Mouse (Mus musculus) MN1 (cell line): Measurements from ENCODE around the gene Snrpd3.
"Not testable (repeated sequence)": the region's sequence is repeated elsewhere in the genome, so short reads cannot be mapped to it uniquely, and the experiment has no call there.

Experiments used
- DNase-seq: peaks from one replicate; pipeline ENCODE4 v3.0.0-alpha.2; 2016; ENCODE audit warnings: low spot score

The Snrpd3 gene

DNA sequence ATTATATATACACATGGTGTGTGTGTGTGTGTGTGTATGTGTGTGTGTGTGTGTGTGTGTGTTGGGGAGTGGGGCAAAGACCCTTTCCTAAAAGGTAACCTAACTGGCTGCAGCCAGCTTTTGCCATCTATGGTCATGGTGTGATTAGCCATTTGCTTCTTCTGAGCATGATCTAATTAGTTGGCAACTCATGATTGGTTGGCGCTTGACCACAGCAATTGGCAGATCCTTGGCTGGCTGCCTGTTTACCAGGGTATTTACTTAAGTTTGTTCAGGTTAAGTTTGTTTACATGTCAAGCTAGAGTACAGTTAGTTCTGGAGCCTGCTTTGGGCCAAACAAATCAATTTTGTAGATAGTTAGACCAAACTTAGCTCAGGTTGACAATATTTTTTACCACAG is 15.7 kb upstream of the Snrpd3 start:
- DNase-seq: no peak

DNA sequence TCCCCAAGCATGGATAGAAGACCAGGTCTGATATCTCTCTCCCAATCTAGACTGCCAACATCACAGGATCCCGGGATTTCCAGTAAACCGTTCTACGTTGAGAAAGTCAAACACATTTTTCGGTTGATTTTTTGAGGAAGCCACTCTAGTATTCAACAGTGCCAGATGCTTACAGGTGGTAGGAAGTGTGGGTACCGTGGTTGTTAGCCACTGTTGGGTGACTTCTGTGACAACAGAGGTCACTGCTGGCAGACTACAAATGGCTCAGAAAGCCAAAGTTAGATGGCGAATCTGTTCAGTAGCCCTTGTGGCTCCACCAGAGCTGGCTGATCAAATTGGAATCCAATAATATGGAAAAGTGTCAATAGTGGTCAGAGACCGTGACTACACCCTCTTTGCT is 13.7 kb upstream of the Snrpd3 start:
- DNase-seq: no peak

DNA sequence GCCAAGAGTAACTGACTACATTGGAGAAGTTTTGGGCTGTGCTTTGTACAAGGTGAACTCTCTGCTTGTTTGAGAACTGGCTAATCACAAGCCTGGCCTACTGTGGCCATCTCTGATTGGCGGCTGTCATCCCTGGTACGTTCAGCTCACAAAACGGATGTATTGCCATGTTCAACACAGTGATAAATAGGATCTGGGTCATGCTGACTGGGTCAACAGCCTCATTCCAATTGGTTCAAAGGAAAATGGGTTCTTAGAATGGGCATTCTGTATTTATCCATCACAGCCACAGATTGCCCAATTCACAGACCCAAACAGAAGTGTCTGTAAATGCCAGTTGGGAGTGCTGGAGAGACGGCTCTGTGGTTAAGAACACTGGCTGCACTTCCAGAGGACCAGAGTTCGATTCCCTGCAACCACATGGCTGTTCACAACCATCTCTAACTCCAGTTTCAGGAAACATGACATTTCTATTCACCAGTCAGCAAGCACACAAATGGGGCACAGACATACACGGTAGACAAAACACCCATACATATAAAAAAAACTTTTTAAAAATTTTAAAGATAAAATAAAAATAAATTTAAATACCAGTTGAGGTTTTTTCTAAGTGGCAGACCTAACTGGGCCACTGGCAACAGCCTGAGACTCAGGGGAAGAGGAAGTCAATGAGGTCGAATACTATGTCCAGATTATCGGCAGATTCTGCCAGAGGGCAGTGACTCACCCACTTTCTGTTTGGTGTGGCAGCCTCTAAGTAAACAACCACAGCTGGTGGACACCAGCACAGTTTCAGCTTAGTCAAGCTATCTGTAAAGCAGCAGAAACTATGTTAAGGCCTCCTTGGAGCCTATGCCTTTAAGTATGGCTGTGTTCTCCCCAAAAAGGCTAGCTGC is 12.9 kb upstream of the Snrpd3 start:
- DNase-seq: peak; percentile 66

DNA sequence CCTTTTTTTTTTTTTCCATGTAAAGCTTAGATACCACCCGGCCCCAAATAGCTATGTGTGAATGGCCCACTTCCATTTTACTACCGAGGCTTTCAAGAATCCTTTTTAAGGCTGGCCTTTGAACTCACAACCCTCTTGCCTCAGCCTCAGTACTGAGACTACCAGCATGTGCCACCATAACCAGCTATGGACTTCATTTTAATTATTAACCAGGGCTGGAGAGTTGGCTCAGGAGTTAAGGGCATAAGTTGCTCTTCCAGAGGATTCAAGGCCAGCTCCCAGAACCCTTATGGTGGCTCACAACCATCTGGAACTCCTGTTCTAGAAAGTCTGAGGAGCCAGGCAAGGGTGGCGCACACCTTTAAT is 12.2 kb upstream of the Snrpd3 start:
- no peak for DNase-seq

DNA sequence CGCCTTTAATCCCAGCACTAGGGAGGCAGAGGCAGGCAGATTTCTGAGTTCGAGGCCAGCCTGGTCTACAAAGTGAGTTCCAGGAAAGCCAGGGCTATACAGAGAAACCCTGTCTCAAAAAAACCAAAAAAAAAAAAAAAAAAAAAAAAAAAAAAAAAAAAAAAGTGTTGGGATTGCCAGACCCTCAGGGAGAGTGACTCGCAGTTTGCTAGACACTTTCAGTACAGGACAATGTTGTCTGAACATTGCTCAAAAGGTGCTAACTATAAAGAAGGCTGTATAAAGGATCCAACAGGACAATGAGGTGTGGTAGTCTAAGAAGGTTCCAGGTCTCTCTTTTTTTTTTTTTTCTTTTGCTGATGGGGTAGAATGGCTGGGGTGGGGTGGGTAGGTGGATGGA is 11.4 kb upstream of the Snrpd3 start:
- DNase-seq: not testable (repeated sequence)

DNA sequence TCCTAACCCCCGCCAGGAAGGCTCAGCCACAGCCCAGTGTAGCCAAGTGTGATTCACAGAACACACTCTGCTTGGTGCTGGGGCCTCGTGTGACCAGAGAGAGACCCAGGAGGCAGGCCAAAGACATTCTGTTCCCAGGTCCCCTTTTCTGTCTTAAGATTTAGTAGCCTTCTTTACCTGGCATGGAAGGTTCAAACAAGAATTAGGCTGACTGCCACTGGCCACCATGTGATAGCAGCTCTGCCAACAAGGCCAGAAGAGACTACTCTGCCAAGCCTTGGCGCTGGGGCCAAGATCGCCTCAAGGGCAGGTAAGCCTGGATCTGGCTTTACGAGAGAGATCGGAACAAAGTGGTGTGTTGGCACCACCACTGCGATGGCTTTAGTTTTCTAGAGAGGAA is 6.9 kb upstream of the Snrpd3 start:
- DNase-seq: no peak

DNA sequence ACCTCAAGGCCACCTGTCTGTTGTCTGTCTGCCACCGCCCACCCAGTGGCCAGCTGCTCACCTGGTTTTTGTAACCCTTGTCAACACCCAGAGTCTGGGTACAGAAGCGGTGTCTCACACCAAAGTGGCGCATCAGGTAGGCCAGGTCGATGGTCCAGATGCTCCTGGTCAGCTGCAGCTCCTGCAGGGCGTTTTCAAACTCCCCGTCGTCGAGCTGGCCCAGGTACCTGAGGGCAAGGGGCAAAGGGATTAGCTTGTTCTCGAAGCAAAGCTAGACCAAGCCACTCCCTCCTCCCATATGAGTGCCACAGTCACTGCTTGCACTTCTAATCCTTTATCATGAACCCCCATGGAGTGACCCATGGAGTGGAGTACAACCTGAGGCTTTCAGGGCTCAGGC is 6.3 kb upstream of the Snrpd3 start:
- DNase-seq: no peak

DNA sequence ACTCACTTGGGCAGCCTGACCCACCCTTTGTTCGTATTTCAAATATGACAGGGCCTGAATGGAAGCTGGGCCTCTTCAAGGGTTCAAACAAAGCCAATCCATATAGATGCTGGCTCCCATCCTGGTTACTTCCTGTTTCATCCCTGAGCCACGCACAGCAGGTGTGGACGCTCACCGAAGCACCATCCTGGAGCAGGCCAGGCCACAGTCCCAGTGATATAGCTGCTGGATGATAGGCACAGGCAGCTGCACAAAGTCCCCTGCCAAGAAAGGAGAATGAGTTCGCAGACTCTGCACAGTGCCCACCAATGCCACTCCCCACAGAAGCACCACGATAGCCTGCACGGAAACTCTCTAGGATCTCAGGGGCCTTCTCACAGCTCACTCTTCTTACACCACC is 5.5 kb upstream of the Snrpd3 start:
- DNase-seq: no peak

DNA sequence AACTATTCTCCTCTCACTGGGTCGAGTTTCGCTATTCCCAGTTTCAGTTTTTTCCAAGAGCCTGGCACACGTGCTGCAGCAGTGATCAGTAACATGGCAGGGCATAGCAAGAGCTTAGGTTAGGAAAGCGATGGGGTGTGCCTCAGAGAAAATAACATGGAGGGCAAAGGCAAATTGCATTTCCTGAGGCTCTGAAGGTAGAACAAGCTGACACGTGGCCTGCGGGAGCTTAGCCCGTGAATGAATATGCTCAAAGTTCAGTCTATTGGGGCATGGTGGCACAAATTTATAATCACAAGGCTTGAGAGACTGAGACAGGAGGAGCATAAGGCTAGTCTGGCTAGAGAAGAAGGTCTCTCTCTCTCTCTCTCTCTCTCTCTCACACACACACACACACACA is 4.6 kb upstream of the Snrpd3 start:
- DNase-seq: no peak

DNA sequence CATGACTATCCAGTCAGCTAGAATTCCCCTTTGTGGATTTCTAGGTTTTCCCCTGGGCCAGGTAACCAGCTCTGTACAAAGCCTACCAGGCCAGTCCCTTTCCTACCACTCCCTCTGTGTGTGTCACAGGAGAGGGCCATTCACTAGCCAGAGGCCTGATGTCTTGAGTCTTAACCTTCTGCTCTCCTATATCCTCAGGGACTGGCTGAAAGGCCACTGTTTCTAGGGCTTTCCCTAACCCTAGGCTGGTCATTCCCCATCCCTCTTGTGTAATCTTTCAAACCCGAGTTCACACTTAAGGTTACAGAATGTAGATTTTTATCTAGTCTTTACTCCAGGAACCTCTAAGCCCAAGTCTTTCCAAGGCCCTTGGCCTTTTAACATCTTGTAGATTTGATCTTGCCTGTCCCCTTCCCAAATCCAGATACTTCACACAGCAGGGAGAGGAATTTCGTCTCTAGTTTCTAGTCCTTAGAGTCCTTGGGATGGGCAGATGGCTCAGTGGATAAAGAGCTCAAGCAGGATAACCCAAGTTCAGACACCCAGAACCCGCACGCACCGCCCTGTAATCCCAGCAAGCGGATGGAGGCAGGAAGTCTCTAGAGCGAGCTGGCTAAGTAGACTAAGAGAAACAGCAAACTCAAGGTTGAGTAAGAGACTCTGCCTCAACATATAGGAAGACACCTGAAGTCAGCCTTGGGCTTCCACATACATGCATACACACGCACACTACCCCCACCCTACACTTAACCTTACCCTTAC is 3.9 kb upstream of the Snrpd3 start:
- no peak for DNase-seq

DNA sequence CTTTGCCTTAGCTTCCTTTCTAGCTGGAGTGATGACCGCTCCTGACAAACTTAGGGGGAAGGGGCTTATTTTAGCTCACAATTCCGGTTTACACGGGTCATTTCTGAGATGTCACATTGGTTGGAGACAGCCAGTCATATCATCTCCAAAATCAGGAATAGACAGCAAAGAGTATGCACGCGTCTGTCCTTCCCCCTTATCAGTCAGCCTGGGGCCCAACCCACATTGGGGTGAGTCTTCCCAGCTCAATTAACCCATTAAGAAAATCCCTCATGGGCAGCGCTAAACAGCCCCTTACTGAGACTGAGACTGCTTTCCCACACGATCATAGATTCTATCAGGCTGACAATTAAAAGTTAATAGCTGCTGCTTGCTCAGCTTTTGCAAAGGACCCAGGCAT is 3.0 kb upstream of the Snrpd3 start:
- DNase-seq: no peak

DNA sequence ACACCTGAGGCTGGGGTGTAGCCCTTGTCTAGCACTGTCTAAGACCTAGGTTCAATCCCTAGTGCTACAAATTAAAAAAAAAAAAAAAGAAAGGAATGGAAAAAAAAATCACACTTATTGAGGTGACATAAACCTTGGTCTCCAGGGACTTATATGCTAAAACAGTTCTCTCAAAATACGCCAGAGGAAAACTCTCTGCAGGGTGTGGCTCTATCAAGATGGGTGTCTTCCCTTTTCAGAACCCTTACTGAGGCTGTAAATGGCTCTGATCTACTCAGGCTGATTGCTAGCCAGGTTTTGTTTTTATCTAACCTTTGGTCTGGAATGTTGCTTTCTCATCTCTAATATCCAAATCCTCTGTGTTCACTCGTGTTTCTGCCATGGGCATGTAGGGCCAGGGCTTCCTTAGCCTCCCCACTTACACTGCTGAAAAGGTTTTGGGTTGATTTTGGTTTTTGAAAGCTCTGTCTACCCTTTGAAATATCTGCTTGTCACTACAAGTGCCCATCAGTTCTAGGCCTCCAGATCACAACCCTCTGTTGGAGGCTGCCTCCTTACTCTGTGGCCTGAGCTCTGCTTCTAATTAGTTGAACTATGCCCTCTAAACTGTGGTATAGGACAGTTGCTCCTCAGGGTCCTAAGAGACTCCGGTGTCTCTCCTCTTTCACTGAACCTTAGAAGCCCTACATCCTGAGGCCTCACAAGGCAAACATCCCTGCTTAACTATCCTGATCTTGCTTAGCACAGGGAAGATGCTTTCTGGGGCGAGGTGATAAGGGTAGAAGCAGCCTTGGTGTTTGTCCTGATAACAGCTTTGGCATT is 1.9 kb upstream of the Snrpd3 start:
- no peak for DNase-seq

DNA sequence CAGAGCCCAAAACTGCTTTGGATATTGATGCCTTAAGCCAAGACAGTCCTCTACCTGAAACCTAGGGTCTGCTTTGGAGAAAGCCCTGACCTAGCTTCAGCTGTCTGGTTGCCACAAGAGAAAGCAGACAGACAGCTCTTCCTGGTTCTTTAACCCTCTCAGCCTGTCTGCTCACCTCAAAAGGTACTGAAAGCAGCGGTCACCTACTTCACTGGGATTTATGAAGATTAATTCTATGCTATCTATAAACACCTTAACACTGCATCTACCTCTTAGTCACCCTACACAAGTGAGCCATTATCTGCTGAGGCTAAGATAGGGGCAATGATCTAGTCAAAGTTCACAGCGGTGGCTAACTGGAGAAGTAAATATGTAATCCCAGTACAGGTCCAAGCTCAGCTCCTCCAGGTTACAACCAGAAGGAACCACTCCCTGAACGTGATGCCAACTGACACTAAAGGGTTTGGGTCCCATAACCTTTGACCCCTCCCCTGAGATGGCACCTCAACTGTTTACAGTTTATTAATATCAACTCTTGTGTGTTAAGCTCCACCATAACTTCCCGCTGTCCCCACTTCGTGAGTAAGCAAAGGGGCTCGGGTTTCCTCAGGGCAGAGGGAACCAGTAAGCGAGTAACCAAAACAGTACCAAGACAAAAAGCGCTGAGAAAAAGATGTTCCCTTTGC is 1.2 kb upstream of the Snrpd3 start:
- no peak for DNase-seq

DNA sequence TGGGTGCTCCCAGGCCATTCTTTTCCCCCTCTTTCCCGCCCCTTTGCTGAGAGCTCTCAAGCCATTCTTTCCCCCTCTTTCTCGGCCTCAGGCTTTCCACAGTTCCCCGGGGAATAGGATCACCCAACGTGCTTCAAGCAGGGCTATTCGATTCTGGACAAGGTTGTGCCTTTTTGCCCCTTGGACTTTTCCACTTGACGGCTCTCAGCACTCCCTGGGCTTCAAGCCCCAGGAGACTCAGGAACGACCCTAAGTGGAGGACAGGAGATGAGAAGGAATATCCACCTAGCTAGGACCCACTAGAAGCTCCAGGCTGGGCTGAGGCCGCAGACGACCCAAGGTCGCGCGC is 653 bp upstream of the Snrpd3 start:
- DNase-seq: peak; percentile 61

DNA sequence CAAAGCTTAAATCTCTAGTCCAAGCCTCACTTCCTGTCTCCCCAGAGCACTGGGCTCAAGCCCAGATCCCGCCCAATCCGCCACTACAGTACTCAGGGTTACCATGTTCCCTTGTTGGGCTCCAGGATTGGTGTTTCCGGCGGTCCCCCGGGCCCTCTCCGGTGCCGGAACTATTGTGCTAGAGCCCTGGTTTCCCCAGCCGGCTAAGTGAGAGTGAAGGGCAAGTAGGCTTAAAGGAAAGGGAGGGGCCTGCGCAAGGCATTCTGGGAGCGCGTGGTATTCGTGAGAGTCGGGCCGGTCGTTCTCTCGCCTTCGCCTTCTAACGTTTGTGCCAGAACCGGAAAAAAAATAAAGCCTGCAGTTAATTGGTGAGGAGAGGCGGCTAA is 400 bp downstream of the Snrpd3 start, which contains the start of gene Gucd1:
TSS of gene Gucd1 (minus strand) at position 215 of the 386 bp plus-strand sequence.
- DNase-seq: peak; percentile 97

DNA sequence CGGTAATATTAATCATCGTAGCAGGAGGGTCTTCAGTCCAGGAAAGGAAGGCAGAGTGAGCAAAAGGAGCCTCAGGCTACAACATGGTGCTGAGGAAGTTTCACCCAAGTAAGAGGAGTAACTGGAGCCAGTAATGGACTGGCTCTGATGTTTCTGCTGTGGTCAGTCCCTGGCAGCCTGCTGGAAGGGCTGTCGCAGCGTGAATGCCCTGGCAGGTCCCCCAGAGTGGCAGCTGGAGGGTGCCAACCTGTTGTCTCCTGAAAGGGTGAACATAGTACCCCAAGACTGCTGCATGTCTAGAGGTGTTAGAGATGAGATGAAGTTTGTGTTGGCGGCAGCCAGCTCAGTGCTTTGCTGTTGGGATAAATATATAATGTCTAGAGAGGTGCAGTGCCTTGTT is 3.2 kb downstream of the Snrpd3 start:
- DNase-seq: no peak

DNA sequence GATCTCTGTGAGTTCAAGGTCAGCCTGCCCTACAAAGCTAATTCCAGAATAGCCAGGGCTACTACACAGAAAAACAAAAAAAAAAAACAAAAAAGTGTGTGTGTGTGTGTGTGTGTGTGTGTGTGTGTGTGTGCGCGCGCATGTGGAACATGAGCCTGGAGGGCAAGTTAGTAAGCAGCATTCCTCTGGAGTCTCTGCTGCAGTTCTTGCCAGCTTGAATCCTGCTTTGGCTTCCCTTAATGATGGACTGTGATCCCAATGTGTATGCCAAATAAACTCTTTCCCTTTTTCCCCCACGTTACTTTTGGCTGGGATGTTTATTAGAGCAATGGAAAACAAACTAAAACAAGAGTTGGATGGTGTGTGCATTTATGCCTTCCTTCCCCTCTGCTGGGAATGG is 4.3 kb downstream of the Snrpd3 start:
- DNase-seq: no peak

DNA sequence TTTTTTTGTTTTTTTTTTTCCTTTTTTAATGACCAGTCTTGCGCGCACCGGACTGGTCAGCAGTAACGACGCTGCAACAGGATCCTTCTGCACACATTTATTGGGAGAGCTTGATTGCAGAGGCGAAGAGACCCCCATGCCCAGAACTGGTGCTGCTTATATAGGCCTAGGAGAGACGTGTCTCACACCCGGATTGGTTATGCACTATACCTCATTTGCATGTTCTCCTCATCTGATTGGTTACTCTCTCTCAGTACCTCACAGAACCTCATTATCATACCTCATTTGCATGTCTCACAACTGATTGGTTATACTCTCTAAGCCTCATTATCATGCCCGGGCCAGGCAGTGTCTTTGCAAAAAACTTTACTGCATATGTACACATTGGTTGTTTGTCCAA is 8.1 kb downstream of the Snrpd3 start:
- not testable (repeated sequence) for DNase-seq

DNA sequence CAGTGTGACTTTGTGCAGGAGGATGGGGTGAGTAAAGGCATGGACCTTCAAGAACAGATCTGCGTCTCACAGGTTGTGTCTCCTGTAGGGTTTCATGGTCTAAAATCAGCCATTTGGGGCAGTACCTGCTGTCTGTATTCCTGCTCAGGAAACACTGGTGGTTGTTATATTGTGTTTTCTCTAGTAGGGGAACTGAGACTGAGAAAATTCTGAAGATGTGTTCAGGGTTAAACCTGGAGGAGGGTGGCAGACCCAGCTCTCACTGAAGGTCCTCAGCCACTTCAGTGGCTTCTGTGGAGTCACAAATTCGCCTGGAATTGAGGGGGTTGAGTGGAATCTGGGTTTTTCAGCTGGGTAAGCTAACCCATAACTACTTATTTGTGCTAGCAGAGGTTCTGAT is 13.0 kb downstream of the Snrpd3 start:
- no peak for DNase-seq

DNA sequence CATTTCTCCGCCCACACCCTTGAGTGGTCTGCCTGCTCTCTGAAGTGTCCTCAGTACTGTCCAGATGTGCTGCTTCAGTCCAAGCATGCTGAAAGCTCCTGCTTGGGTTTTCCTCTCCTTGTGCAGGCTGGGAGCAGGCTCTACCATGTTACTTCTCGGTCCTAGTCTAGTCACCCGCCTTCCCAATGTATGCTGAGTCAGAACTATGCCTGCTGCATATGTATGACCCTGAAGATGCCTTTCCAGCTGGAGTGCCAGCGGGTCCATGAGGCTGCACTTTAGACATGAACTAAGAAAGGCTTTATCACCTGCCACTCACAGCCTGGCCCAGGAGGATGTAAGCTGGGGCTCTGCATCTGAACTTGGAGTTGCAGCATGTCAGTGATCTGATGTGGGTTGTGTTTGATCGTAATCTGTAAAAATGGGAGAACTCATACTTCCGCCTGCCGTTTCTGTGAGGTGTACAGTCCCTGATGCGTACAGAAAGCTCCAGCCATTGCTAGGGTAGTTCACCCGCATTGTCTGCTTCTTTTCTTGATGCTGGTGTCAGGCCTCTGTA is 14.3 kb downstream of the Snrpd3 start:
- DNase-seq: peak; percentile 49

DNA sequence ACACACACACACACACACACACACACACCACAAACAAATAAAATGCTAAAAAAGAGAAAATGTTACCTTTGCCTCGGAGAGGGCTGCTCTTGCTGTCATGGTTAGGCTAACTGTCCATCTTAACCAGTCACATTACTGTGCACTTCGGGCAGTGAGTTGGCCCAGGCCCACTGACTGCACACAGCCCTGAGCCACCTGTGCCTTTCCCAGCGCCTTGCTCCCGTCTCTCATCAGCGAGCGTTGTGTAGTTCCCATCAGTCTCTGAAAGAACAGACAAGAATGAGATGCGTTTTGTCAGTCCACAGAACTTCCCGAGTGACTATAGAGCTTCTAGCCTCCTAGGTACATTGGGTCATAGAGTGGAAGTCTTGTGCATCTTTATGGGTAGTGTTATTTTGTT is 16.9 kb downstream of the Snrpd3 start:
- DNase-seq: no peak

DNA sequence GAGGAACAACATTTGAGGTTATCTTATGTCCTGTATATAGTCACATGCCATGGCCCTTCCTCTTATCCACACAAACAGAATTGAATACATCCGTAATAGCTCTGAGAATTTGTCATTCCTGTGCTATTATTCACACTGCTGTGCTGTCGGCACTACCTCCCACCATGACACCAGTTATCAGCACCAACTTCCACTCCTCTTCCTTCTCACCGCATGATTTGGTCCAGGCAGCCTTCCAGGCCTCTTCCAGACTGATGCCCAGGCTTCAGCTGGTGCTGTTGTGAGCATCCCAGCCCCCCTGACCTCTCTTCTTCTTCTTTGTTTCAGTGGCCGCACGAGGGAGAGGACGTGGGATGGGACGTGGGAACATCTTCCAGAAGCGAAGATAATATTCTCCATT is 17.6 kb downstream of the Snrpd3 start:
- DNase-seq: no peak
